Mouse (Mus musculus) ES-Bruce4 (cell line): ENCODE measurements around the gene Tbpl1.

Source experiments
- CTCF ChIP-seq: IDR thresholded peaks from one replicate; pipeline ENCODE4 v1.8.1; 2011; ENCODE audit warnings: low read depth, low read length
- POLR2A ChIP-seq: IDR thresholded peaks from one replicate; pipeline ENCODE4 v1.8.1; 2011; ENCODE audit warnings: low read length; ENCODE audit not compliant: insufficient read depth

DNA sequence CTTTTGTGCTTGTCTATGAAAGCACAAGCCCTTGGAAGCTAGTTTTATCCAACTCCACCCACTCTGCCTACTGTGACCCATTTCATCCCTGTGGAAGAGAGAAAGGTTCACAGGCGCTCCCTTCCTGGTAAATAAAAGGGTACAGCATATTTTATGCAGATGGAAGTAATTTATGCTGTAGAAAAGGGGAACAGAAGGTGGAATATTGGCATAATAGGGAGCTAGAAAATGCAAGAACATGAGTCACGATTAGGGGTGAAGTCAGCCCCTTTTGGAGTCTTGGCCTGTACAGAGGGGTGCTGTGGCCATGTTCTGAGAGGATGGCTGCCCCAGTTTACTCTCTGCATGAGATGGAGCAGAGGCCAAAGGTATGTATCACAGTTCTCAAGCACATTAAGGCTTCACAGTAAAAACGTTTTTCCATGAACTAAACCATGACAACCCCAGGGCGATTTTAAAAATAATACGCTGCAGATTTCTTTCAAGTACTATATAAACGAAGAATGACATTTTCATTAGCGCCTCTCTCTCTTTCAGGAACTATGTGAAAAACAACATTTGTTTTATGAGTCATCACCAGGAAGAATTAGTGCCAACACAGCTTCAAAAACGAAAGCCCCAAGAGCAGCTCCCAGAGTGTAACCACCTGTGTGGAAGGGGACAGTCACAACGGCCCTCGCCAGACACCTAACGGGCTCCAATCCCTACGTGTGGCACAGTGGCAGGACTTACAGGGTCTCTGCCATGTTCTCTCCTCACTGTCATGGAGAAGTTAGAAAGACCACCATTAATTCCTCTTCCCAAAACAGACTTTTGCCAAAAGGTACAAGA, 30.0 kb downstream of the Tbpl1 start:
- TF ChIP-seq POLR2A (no peak), CTCF (no peak)
